Mouse (Mus musculus): ENCODE measurements around the gene Znrf2. TPM values are rescaled to one million over a fixed set of nuclear protein-coding genes. Genes with fewer than 3 reads are reported as not detected.
"Not testable (repeated sequence)": the region's sequence is repeated elsewhere in the genome, so short reads cannot be mapped to it uniquely, and the experiment has no call there.

Gene Znrf2
- total RNA-seq, 2 experiments from 2014 or later, result 8.1 to 9.6 TPM

DNA sequence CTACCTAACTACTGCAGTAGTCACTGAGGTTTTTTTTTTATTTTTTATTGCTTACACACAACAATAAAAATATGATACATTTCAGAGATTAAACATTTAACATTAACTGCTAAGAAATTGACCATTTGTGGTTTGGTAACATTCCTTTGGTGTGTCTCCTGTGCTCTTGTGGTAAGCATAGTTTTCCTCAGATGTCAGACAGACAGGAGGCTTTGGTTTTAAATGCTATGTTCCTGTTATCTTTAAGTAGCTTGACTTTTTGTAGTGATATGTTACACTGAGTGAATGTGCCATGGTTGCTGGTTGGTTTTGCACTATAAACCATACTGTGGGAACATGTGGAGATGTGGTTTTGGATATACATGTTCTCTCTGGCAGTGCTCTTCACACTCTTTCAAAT lies 19.9 kb downstream of the Znrf2 start:
- no peak for DNase-seq
- intact Hi-C loops (cut with DNase I; ENCODE audit: low total_unique reads), result no loop called here

GRCm38 (mm10) chr6:54841399-54841798 lies 24.7 kb downstream of the Znrf2 start:
- DNase-seq, result no peak
- intact Hi-C loops (cut with DNase I; ENCODE audit: low total_unique reads), result no loop called here

DNA sequence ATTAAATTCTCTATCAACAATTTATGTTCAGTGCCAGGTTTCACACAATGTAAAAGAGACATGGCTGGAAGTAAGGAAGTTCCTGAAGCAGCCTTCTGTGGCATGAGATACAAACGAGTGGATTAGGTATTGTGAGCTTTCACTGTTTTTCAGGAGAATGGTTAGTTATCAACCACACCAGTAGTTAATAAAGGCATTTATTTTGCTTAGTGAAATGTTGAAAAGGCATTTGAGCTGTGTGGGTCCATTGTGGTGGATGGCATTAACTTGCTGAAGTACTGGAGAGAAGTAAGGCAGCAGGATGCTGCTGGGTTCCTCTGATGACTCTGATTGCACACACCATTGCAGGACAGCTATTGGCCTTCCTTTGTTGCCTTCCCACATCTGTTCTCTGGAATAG lies 25.3 kb downstream of the Znrf2 start:
- intact Hi-C loops (cut with DNase I; ENCODE audit: low total_unique reads), result no loop called here

GRCm38 (mm10) chr6:54848546-54848945 lies 31.8 kb downstream of the Znrf2 start:
- DNase-seq, result no peak

More for the DNA sequence above, 25.3 kb downstream of the Znrf2 start:
- DNase-seq, result no peak

DNA sequence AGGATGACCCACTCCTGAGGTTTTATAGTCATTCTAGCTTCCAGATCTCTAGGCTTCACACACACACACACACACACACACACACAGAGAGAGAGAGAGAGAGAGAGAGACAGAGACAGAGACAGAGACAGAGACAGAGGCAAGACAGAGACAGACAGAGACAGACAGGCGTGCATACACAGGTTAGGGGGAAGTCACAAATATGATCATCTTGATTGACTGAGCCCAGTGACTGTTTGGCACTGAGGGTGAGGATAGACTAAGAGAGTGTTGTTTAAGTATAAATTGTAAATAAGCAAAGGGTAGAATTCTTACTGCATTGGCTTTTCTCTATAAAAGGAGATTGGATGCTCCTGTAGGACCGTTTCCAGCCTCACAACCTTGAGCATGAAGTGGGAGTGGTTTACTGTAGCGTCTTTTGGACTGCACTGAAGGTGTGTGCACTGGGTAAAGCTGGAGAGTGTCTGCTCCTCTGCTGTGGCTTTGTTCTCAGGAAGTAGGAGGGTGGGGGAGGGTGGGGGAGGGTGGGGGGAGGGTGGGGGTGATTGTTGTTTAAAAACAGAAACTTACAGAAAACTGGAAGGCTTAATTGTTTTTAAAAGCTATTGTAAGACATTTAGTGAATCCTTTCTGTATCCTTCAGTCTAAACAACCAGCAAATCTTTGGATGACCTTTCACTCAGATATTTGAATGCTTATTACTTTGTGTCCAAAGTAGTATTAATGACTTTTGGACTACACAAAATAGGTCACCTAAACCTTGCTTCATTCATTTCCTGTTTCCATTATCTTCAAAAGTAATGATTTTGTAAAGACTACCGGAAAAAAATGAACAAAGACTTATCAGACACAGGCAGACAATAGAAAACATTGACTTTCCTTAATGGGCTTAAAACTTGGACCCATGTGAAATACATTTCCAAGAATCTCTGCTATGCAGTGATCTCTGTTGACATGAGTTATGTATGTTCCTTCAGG lies 32.8 kb downstream of the Znrf2 start:
- intact Hi-C loops (cut with DNase I; ENCODE audit: low total_unique reads), result no loop called here
- no peak for DNase-seq

More at GRCm38 (mm10) chr6:54848546-54848945, 31.8 kb downstream of the Znrf2 start:
- intact Hi-C loops (cut with DNase I; ENCODE audit: low total_unique reads), result no loop called here

GRCm38 (mm10) chr6:54851778-54852177 lies 35.1 kb downstream of the Znrf2 start:
- no peak for DNase-seq
- intact Hi-C loops (cut with DNase I; ENCODE audit: low total_unique reads), result no loop called here

GRCm38 (mm10) chr6:54852669-54853068 lies 36.0 kb downstream of the Znrf2 start:
- no peak for DNase-seq
- intact Hi-C loops (cut with DNase I; ENCODE audit: low total_unique reads), result no loop called here

DNA sequence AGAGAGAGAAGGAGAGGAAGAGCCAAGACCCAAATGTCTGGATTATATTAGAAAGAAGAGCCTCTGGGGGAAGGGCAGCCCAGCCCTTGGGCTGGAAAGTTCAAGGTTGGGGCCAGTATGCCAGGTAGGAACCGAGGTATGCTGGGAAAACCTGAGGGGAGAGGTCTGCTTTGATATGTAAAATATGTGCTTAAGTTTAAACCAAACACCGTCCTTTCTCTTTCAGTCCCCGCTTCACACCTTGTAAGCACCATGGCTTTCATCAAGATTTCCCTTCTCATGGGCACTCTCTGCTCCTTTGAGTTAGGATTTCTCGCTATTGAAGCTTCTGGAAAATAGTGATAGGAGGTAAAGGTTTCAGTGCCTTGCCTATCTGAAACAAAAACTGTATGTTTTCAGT lies 38.1 kb downstream of the Znrf2 start:
- no peak for DNase-seq
- intact Hi-C loops (cut with DNase I; ENCODE audit: low total_unique reads), result no loop called here

DNA sequence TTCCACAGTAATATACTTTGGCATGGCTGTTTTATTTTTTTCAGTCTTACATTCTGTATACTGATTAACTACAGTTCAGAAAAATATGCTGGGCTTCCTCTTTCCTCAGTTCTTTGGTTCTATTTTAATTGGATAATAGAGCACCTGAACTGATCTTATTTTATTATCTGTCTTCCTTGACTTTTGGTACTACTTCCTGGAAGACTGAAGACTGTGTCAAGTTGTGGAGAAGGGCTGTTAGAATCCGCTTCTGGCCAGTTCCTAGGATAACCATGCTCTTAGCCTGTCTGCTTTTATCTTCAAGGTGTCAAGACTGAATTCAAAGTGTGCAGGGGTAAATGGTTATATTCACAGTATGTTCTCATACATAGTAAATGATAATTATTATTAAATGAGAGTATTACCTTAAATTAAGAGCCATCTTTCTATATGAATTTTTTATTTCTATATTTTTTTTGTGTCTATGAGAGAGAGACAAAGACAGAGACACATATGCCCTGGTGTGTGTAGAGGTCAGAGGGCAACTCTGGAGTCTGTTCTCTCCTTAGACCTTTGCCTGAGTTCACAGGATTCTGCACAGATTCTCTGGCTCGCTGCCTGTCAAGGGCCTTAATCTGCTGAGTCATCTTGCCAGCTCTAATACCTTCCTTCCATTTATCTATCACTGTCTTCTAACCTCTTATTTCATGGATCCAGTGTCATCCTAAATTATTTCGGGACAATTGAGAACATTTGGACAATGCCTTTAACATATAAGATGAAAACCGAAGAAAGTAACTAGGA lies 39.3 kb downstream of the Znrf2 start:
- intact Hi-C loops (cut with DNase I; ENCODE audit: low total_unique reads), result no loop called here
- DNase-seq, result no peak

GRCm38 (mm10) chr6:54859159-54859558 lies 42.4 kb downstream of the Znrf2 start:
- DNase-seq; intact Hi-C loops (cut with DNase I; ENCODE audit: low total_unique reads): not testable (repeated sequence)

DNA sequence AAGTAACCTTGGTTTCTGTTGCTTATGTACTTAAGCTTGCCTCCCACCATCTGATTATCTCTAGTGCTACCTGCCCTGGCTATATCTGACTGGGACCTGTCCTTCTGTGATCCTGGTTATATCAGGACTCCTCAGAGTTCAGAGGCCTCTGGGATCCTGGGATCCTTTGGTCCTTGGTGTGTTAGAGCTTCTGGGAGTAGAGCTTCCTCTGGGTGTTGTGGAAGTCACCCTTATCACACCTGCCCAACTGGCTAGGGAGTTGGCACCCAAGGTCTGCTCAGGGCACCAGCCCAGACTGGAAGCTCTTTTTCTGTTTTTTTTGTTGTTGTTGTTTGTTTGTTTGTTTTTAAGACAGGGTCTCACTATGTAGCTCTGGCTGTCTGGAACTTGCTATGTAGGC lies 43.5 kb downstream of the Znrf2 start:
- intact Hi-C loops (cut with DNase I; ENCODE audit: low total_unique reads), result no loop called here

GRCm38 (mm10) chr6:54866731-54867410 lies 50.2 kb downstream of the Znrf2 start:
- intact Hi-C loops (cut with DNase I; ENCODE audit: low total_unique reads), result no loop called here
- no peak for DNase-seq

More for the DNA sequence above, 43.5 kb downstream of the Znrf2 start:
- DNase-seq, result no peak

- no peak for DNase-seq
- intact Hi-C loops (cut with DNase I; ENCODE audit: low total_unique reads), result no loop called here
Observed at GRCm38 (mm10) chr6:54867411-54867745, 50.7 kb downstream of the Znrf2 start.

DNA sequence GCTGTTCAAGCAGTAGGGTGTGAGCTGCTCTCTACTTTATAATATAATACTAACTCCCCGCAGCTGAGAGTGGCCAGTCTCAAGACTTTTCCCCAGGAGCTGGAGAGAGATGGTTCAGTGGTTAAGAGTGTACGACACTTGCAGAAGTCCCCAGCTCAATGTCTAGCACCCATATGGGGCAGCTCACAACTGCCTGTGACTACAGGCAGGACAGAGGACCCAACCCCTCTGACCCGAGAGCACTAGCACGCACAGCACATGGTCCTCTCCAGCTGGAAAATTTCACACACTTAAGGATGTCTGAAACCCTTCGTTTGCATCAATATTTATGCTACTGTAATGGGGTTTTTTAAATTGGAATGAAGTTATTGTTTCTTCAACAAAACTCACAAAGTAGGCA lies 56.3 kb downstream of the Znrf2 start:
- intact Hi-C loops (cut with DNase I; ENCODE audit: low total_unique reads), result no loop called here
- DNase-seq, result no peak

DNA sequence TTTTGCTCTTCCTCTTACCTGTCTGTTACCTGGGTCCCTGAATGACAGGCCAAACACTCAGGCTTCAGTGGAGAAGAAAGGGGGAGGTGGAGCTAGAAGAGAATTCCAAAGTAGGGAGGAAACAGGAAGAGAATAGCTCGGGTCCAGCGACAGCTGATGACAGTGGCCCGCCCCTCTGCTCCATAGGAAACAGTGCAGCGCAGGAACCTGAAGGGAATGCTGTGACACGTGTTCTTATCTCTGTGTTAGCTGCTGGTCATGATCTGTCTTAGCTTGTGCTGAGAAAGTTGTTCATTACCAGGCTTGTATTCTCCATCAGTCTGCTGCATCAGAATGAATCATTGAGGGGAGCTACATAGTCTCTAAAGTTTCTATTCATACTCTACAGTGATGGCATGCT lies 60.1 kb downstream of the Znrf2 start:
- no peak for DNase-seq
- intact Hi-C loops (cut with DNase I; ENCODE audit: low total_unique reads), result no loop called here

GRCm38 (mm10) chr6:54877651-54878050 lies 60.9 kb downstream of the Znrf2 start:
- no peak for DNase-seq

GRCm38 (mm10) chr6:54878546-54878945 lies 61.8 kb downstream of the Znrf2 start:
- DNase-seq, result no peak
- intact Hi-C loops (cut with DNase I; ENCODE audit: low total_unique reads), result no loop called here

More at GRCm38 (mm10) chr6:54877651-54878050, 60.9 kb downstream of the Znrf2 start:
- intact Hi-C loops (cut with DNase I; ENCODE audit: low total_unique reads), result no loop called here

DNA sequence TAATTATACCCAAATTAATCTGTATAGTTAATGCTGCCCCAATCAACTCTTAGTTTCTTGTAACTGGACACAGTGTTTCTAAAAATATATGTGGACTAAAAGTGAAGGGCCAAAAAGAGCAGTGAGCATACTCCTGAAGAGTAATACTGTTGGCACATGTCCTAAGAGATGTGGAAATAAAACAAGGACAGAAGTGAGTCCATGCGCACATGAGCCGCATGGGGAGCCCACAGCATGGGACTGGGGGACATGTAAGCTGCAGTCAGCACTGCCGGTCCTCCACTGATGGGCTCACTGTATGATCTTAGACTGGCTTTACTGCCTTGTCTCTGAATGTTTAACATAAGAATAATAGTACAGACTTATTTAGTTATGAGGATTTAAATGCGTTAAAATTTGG lies 63.4 kb downstream of the Znrf2 start:
- intact Hi-C loops (cut with DNase I; ENCODE audit: low total_unique reads), result no loop called here

GRCm38 (mm10) chr6:54883424-54883823 lies 66.7 kb downstream of the Znrf2 start:
- intact Hi-C loops (cut with DNase I; ENCODE audit: low total_unique reads), result no loop called here
- DNase-seq, result no peak

More for the DNA sequence above, 63.4 kb downstream of the Znrf2 start:
- no peak for DNase-seq

DNA sequence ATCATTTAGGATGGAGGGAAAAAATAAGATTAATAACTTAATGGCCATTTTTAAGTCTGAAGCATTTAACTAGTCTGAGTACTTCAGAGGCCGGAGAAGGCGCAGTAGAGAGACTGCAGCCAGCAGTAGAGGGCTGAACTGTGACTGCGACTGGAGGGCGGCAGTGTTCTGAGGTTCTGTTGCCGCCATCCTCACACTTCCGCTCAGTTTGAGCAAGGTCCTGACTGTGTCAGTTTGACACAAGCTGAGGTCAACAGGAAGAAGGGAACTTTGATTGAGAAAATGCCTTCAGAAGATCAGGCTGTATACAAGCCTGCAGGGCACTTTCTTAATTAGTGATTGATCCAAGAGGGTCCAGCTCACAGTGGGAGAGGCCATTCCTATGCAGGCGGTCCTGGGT lies 69.5 kb downstream of the Znrf2 start:
- no peak for DNase-seq
- intact Hi-C loops (cut with DNase I; ENCODE audit: low total_unique reads), result no loop called here
